Mouse (Mus musculus) ES-E14 (cell line): ENCODE data around the gene Arrdc5.

Experiments
- CHD2 ChIP-seq: IDR thresholded peaks from 2 replicates; pipeline ENCODE4 v1.6.1; 2014; ENCODE audit warnings: mild to moderate bottlenecking, low read depth, low read length, inconsistent platforms
- HCFC1 ChIP-seq: IDR thresholded peaks from 2 replicates; pipeline ENCODE4 v1.6.1; 2012; ENCODE audit warnings: low read length, inconsistent platforms, borderline replicate concordance; ENCODE audit not compliant: insufficient read depth
- MAFK ChIP-seq: IDR thresholded peaks from 2 replicates; pipeline ENCODE4 v1.6.1; 2014; ENCODE audit warnings: mild to moderate bottlenecking, low read depth, low read length, inconsistent platforms; ENCODE audit not compliant: insufficient read depth
- ZC3H11A ChIP-seq: IDR thresholded peaks from 2 replicates; pipeline ENCODE4 v1.6.1; 2012; ENCODE audit warnings: low read depth, mild to moderate bottlenecking, inconsistent platforms, low read length, borderline replicate concordance

- no peak for TF ChIP-seq HCFC1
- no peak for TF ChIP-seq CHD2
- TF ChIP-seq MAFK, result no peak
- TF ChIP-seq ZC3H11A, result no peak
These were observed 30.3 kb downstream of the Arrdc5 start for GRCm38 (mm10) chr17:56269741-56270140.
